Mouse (Mus musculus): ENCODE measurements at regions not wholly inside any gene's neighbourhood (a gene's known extent, or its start where the extent isn't known, plus 50 kb on each side); places are given as distances from the start of the nearest gene placed in this dataset.

DNA sequence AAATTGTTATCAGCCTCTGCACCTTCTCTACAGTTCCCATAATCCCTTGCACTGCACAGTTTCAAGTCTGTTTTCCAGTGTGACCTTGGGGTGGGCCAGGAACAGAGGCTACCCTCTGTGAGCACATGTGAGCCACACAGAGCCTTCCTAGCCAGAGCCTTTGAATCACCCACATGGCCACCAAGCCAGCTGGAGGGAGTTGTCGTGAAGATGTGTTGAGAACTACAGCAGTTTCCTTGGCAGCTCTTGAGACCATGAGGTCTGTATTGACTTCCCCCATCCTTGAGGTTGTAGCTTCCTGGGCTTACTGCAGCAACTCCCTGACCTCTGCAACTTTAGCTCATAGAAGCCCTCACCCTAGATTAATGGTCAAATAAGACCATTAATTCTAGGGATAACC is 318.1 kb downstream of the Wdr11 start:
- no peak overlapping the region for H3K27ac ChIP-seq (ENCODE audit: low read length)
- no peak overlapping the region for H3K9ac ChIP-seq (replicated peaks; ENCODE audit: low read depth, low read length)
- no peaks in the 10 kb centered on the region for H3K4me1 ChIP-seq (replicated peaks; ENCODE audit: control insufficient read depth, insufficient read depth, low read length)
- WGBS, result 73% methylated on average over 1 of the region's 1 CpGs
- no peak overlapping the region for H3K4me2 ChIP-seq (ENCODE audit: low read length)
- H3K4me3 ChIP-seq (replicated peaks; ENCODE audit: low read length), result no peak overlapping the region
- no peaks in the 10 kb centered on the region for H3K9me3 ChIP-seq (ENCODE audit: control insufficient read depth, low read length)
- no peaks in the 10 kb centered on the region for H3K36me3 ChIP-seq (ENCODE audit: control insufficient read depth, insufficient read depth)
- no peak for ATAC-seq
- no peaks in the 10 kb centered on the region for H3K27me3 ChIP-seq (replicated peaks; ENCODE audit: control insufficient read depth, insufficient read depth, low read length)

DNA sequence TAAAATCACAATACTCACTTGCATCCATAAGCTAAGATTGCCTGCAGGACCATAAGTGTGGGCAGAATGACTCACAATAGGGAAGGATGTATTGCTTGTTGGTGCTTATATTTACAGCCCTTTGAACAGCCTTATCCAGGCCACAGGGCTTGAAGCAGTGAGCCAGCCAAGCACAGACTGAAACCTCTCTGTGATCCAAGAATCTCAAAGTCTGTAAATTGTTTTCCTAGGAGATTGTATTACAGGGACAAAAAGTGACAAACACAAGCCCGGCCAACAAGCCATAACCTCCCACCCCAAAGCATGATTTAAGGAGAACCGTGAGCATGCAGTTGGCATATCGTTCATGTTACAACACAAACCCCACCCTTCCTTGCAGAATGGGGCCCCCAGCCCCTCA is 319.2 kb downstream of the Wdr11 start:
- no peak overlapping the region for H3K27ac ChIP-seq (ENCODE audit: low read length)
- H3K9ac ChIP-seq (replicated peaks; ENCODE audit: low read depth, low read length), result no peak overlapping the region
- no peaks in the 10 kb centered on the region for H3K4me1 ChIP-seq (replicated peaks; ENCODE audit: control insufficient read depth, insufficient read depth, low read length)
- 89% methylated on average over 3 of the region's 3 CpGs for WGBS
- H3K4me2 ChIP-seq (ENCODE audit: low read length), result no peak overlapping the region
- no peaks in the 10 kb centered on the region for H3K9me3 ChIP-seq (ENCODE audit: control insufficient read depth, low read length)
- H3K36me3 ChIP-seq (ENCODE audit: control insufficient read depth, insufficient read depth), result no peaks in the 10 kb centered on the region
- no peaks in the 10 kb centered on the region for H3K27me3 ChIP-seq (replicated peaks; ENCODE audit: control insufficient read depth, insufficient read depth, low read length)
- no peak overlapping the region for H3K4me3 ChIP-seq (replicated peaks; ENCODE audit: low read length)
- no peak for ATAC-seq

DNA sequence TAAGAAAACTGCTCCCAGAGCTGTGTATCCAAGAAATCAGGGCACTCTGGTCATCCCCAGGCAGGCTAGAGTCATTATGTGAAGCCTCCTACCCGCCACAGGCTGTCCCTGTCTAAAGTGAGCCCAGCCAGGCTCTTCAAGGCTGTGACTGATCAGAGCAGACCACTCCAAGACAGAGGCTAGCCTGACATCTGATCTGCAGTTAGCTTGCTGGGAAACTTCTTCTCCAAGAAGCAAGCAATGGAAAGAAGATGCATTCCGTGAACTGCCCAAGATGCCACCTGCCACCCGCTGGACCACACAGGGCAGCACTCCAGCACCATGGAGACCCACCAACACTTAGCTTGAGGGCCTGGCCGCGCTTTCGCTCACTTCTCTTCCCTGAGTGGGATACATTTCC is 323.2 kb downstream of the Wdr11 start:
- no peaks in the 10 kb centered on the region for H3K9me3 ChIP-seq (ENCODE audit: control insufficient read depth, low read length)
- H3K9ac ChIP-seq (replicated peaks; ENCODE audit: low read depth, low read length), result no peak overlapping the region
- H3K4me1 ChIP-seq (replicated peaks; ENCODE audit: control insufficient read depth, insufficient read depth, low read length), result 0 out of 2 replicates have a peak, but pooled peaks cover 10% of the 10 kb centered on the region
- no peak overlapping the region for H3K27ac ChIP-seq (ENCODE audit: low read length)
- no peak overlapping the region for H3K4me3 ChIP-seq (replicated peaks; ENCODE audit: low read length)
- ATAC-seq, result no peak
- no peak overlapping the region for H3K4me2 ChIP-seq (ENCODE audit: low read length)
- H3K27me3 ChIP-seq (replicated peaks; ENCODE audit: control insufficient read depth, insufficient read depth, low read length), result no peaks in the 10 kb centered on the region
- H3K36me3 ChIP-seq (ENCODE audit: control insufficient read depth, insufficient read depth), result no peaks in the 10 kb centered on the region
- 94% methylated on average over 6 of the region's 6 CpGs for WGBS

DNA sequence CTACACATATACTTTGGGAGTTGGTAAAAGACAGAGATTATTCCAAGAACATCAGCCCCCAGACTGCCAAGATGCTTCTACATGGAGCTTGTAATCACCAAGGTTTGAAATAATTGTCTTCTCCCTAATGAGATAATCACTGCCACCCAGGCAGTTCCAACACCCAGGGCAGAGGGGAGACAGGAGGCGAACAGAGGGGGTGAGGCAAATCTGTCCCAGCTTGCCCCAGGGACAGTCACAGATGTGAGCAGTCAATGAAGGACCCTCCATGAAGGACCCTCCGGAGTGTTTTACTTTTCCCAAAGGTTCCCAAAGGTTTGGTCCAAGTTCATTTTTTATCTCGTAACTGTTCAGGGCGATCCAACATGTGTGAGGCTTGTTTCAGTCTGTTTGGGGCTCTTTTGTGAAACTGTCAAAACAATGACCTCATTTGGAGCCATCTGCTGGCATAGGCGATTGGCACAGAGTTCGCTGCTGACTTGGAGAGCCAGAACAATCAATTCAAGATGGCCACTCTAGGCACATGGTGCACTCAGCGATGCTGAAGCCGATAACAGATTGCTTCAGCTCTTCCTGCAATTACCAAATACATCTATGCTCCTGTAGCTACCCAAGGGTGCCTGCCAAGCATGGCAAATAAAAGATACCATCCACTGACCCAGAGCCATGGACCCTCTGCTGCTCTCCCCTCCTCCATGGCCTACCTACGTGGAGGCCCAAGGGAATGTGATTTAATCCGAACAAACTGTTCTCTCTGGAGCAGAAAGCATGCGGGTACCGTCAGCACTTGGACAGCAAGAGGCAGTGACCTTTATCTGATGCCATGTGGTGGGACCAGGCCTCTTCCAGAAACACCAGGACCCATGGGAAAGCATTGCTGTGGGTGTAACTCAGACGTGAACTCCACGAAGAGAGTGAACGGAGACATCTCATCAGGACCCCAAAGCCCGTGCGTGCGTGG is 326.9 kb downstream of the Wdr11 start:
- 54% methylated on average over 18 of the region's 18 CpGs for WGBS
- Histone ChIP-seq H3K9me3 (ENCODE audit: control insufficient read depth, low read length) (no peaks in the 10 kb centered on the region), H3K9ac (replicated peaks; ENCODE audit: low read depth, low read length) (no peak overlapping the region), H3K4me2 (ENCODE audit: low read length) (no peak overlapping the region), H3K4me1 (replicated peaks; ENCODE audit: control insufficient read depth, insufficient read depth, low read length) (peaks cover 15% of the 10 kb centered on the region), H3K4me3 (replicated peaks; ENCODE audit: low read length) (no peak overlapping the region), H3K36me3 (ENCODE audit: control insufficient read depth, insufficient read depth) (no peaks in the 10 kb centered on the region), H3K27ac (ENCODE audit: low read length) (no peak overlapping the region), H3K27me3 (replicated peaks; ENCODE audit: control insufficient read depth, insufficient read depth, low read length) (no peaks in the 10 kb centered on the region)
- ATAC-seq, result peak; percentile 78

DNA sequence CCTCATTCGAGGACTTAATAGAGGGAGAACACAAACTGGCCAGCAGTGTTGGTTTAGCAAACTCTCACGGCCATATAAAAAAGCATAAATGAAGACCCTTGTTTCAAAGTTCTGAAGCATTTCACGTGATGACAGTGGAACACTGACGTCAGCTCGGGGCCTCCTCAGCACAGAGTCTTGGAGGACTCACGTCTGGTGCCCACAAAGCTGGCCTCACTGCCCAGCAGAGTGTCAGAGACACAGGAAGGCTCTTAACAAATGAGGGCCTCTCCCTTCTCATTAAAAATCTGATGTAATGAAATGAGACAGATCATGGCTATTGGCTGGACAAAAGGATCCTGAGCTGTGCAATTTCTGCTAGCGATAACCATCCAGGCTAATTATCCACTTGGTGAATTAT is 330.6 kb downstream of the Wdr11 start:
- H3K4me2 ChIP-seq (ENCODE audit: low read length), result no peak overlapping the region
- WGBS, result 22% methylated on average over 7 of the region's 7 CpGs
- H3K4me1 ChIP-seq (replicated peaks; ENCODE audit: control insufficient read depth, insufficient read depth, low read length), result peaks cover 15% of the 10 kb centered on the region
- H3K9ac ChIP-seq (replicated peaks; ENCODE audit: low read depth, low read length), result no peak overlapping the region
- peak; percentile 83 for ATAC-seq
- H3K27me3 ChIP-seq (replicated peaks; ENCODE audit: control insufficient read depth, insufficient read depth, low read length), result no peaks in the 10 kb centered on the region
- H3K27ac ChIP-seq (ENCODE audit: low read length), result no peak overlapping the region
- H3K9me3 ChIP-seq (ENCODE audit: control insufficient read depth, low read length), result no peaks in the 10 kb centered on the region
- no peaks in the 10 kb centered on the region for H3K36me3 ChIP-seq (ENCODE audit: control insufficient read depth, insufficient read depth)
- no peak overlapping the region for H3K4me3 ChIP-seq (replicated peaks; ENCODE audit: low read length)

DNA sequence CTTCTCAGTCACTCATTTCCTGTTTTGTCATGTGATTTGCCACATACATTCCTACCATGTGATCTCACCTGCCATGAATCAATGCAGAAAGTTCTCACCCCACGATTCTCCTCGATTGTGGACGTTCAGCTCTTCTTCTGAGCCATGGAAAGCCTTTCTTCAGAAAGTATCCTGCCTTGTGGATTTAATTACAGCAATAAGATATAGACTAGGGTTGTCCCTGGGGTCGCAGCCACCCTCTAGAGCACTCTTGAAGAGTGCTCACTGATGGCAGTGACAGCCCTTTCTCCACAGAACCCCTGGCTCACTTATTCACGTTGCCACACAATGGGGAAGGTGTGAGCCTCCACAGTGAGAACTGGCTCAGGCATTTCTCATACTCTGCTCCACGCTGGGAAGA is 345.1 kb downstream of the Wdr11 start:
- no peaks in the 10 kb centered on the region for H3K27me3 ChIP-seq (replicated peaks; ENCODE audit: control insufficient read depth, insufficient read depth, low read length)
- no peak for ATAC-seq
- H3K4me2 ChIP-seq (ENCODE audit: low read length), result no peak overlapping the region
- H3K27ac ChIP-seq (ENCODE audit: low read length), result no peak overlapping the region
- H3K9me3 ChIP-seq (ENCODE audit: control insufficient read depth, low read length), result 0 out of 2 replicates have a peak, but pooled peaks cover 2% of the 10 kb centered on the region
- no peak overlapping the region for H3K4me3 ChIP-seq (replicated peaks; ENCODE audit: low read length)
- H3K4me1 ChIP-seq (replicated peaks; ENCODE audit: control insufficient read depth, insufficient read depth, low read length), result no peaks in the 10 kb centered on the region
- H3K9ac ChIP-seq (replicated peaks; ENCODE audit: low read depth, low read length), result no peak overlapping the region
- no peaks in the 10 kb centered on the region for H3K36me3 ChIP-seq (ENCODE audit: control insufficient read depth, insufficient read depth)
- WGBS, result 84% methylated on average over 6 of the region's 6 CpGs

DNA sequence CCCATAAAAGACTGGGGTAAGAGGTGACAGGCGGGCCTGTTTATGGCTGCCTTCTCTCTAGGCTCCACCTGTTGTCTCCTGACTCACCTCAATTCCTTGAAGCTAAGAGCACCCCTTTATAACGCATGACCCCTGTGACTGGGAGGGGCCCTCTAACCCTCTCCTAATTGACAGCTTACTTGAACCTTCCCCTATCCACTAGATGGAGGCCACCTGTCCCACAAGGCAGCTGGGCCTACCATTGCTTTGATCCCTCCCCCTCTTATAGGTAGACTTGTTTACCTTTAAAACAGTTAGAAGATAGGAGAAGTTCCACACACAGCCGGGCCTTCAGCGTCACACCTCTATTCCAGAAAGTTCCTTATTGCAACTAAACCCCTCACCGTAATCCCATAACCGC is 346.1 kb downstream of the Wdr11 start:
- H3K4me1 ChIP-seq (replicated peaks; ENCODE audit: control insufficient read depth, insufficient read depth, low read length), result no peaks in the 10 kb centered on the region
- no peaks in the 10 kb centered on the region for H3K27me3 ChIP-seq (replicated peaks; ENCODE audit: control insufficient read depth, insufficient read depth, low read length)
- no peaks in the 10 kb centered on the region for H3K36me3 ChIP-seq (ENCODE audit: control insufficient read depth, insufficient read depth)
- no peak overlapping the region for H3K27ac ChIP-seq (ENCODE audit: low read length)
- H3K9me3 ChIP-seq (ENCODE audit: control insufficient read depth, low read length), result no peaks in the 10 kb centered on the region
- WGBS, result 93% methylated on average over 6 of the region's 6 CpGs
- no peak overlapping the region for H3K9ac ChIP-seq (replicated peaks; ENCODE audit: low read depth, low read length)
- H3K4me3 ChIP-seq (replicated peaks; ENCODE audit: low read length), result no peak overlapping the region
- H3K4me2 ChIP-seq (ENCODE audit: low read length), result no peak overlapping the region
- no peak for ATAC-seq

DNA sequence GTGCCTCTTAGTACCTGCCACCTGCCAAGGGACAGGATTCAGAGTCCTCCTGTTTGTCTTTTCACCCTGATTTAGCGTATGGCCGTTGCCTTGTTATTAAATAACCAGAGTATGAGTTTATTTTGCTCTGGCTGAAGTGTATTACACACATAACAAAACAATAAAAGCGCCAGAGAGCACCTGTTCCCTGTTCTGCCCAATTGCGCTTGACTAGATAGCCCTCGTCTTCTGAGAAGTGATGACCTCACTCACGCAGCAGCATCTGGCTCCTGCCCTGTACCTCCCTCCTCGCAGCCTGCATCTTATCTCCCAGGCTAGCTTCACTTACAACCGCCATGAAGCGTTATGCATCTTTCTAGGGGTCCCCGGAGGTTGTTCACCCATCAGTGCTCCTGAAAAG is 346.5 kb downstream of the Wdr11 start:
- Histone ChIP-seq H3K36me3 (ENCODE audit: control insufficient read depth, insufficient read depth) (no peaks in the 10 kb centered on the region), H3K27me3 (replicated peaks; ENCODE audit: control insufficient read depth, insufficient read depth, low read length) (no peaks in the 10 kb centered on the region), H3K4me2 (ENCODE audit: low read length) (no peak overlapping the region), H3K4me3 (replicated peaks; ENCODE audit: low read length) (no peak overlapping the region), H3K9me3 (ENCODE audit: control insufficient read depth, low read length) (no peaks in the 10 kb centered on the region), H3K9ac (replicated peaks; ENCODE audit: low read depth, low read length) (no peak overlapping the region), H3K27ac (ENCODE audit: low read length) (no peak overlapping the region), H3K4me1 (replicated peaks; ENCODE audit: control insufficient read depth, insufficient read depth, low read length) (no peaks in the 10 kb centered on the region)
- WGBS, result 85% methylated on average over 10 of the region's 10 CpGs
- ATAC-seq, result no peak

DNA sequence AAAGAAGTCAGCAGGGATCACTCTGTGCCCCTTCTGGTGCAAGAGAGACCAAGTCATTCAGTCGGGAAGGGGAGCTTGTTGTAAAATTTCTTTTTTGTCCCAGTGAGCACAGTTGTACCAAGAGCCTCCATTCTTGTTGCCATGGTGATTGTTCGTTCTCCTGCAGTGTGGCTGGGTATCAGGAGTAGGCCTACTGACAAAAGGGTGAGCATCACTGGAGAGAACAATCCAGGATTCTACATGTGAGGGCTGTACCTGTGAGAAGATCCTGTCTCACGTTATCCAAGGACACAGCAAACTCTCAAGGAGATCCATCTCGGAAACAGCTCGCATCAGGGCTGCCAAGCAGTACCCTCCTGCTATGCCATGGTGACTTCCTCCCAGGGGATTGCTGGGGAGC is 347.6 kb downstream of the Wdr11 start:
- H3K27me3 ChIP-seq (replicated peaks; ENCODE audit: control insufficient read depth, insufficient read depth, low read length), result no peaks in the 10 kb centered on the region
- no peaks in the 10 kb centered on the region for H3K9me3 ChIP-seq (ENCODE audit: control insufficient read depth, low read length)
- no peak overlapping the region for H3K4me3 ChIP-seq (replicated peaks; ENCODE audit: low read length)
- ATAC-seq, result no peak
- WGBS, result 67% methylated on average over 5 of the region's 5 CpGs
- H3K36me3 ChIP-seq (ENCODE audit: control insufficient read depth, insufficient read depth), result no peaks in the 10 kb centered on the region
- H3K4me2 ChIP-seq (ENCODE audit: low read length), result no peak overlapping the region
- no peaks in the 10 kb centered on the region for H3K4me1 ChIP-seq (replicated peaks; ENCODE audit: control insufficient read depth, insufficient read depth, low read length)
- no peak overlapping the region for H3K27ac ChIP-seq (ENCODE audit: low read length)
- H3K9ac ChIP-seq (replicated peaks; ENCODE audit: low read depth, low read length), result no peak overlapping the region
